Mouse (Mus musculus): ENCODE results near the gene Pid1.
"Not testable (repeated sequence)": the region's sequence is repeated elsewhere in the genome, so short reads cannot be mapped to it uniquely, and the experiment has no call there.

The Pid1 gene

DNA sequence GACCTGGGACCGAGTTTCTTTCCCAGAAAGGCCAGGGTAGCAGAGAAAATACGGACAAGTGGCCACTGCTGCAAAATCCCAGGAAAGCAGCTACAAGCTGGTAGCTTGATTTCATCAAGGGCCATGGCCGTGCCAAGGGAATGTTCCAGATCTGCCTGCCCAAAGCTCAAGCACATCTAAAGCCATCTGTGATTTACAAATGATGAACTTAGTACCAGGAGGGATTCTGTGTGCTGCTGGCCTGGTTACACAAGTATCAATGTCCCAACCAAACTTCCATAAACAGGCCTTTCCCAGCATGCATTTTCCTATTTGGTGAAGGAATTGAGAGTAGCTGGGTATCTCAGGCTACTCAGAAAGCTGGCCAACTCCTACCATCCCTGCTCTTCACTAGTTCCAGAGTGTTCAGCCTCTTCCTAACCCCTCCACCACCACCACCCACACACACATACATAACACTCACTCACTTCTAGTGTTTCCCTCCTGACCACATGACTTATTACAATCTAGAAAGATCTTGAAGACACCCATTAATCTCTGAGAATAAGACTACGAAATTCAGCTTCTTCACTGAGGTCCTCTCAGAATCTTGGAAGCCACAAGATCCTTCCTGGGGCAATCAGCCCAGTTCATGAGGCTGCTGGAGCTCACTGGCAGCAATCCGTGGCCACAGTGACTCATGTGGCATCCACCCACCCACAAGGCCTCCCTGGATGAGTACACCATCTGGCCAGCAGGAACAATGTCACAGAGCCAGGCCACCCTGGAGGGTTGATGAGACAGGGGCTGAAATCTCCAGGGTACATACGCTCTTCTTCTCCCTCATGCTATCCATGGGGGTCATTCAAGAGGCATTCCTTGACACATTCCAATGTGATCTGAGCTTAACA is 4.1 kb downstream of the Pid1 start:
- DNase-seq (ENCODE audit: low spot score in 2 of 2) = no peak

DNA sequence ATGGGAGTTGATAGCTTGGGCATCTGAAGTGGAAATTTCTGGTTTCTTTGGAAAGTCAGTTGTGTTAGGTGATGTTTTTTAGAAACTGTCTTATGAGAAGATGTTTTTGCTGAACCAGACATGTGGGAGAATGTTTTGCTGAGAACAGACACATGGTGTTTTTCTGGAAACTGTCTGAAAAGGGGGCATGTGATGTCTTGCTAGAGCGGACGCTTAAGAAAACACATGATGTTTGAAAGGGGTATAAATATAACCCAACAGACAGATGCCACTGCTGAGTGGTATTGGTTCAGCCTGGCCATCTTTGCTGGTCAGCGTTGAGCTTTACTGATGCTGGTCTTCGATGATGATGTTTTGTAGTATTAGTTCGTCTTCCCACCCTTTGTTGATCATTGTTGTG is 6.8 kb downstream of the Pid1 start:
- DNase-seq (ENCODE audit: low spot score in 2 of 2) = no peak

GRCm38 (mm10) chr1:84350262-84350661 is 13.7 kb downstream of the Pid1 start:
- no peak for DNase-seq (ENCODE audit: low spot score in 2 of 2)

DNA sequence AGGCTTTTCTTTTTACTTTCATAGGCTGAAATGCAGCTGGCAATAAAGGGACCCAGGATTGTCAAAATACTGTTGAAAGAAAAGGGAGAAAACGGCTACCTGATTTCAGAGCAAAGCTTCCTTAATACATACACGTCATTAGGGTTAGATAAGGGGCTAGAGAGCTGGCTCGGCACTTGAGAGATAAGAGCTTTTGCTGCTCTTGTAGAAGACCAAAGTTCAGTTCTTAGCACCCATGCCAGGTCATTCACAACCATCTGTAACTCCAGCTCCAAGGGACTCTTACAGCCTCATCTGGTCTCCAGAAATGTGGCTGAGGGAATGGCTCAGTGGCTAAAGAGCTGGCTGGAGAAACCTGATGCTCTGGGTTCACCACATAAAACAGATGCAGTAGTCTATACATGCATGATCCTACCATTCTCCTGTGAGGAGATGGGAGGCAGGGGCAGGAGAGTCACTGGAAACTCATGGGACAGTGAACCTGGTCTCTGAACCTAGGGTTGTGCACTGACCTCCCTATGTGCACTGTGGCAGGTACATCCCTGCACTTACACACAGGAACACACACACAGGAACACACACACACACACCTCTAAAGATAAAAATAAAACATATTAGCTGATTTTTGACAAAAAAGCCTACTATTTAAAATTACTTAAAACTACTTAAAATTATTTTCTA is 16.0 kb downstream of the Pid1 start:
- DNase-seq (ENCODE audit: low spot score in 2 of 2) = no peak

GRCm38 (mm10) chr1:84332797-84333196 is 31.2 kb downstream of the Pid1 start:
- DNase-seq (ENCODE audit: low spot score in 2 of 2) = not testable (repeated sequence)

GRCm38 (mm10) chr1:84331861-84332260 is 32.1 kb downstream of the Pid1 start:
- not testable (repeated sequence) for DNase-seq (ENCODE audit: low spot score in 2 of 2)

GRCm38 (mm10) chr1:84325309-84325708 is 38.7 kb downstream of the Pid1 start:
- DNase-seq (ENCODE audit: low spot score in 2 of 2) = no peak

DNA sequence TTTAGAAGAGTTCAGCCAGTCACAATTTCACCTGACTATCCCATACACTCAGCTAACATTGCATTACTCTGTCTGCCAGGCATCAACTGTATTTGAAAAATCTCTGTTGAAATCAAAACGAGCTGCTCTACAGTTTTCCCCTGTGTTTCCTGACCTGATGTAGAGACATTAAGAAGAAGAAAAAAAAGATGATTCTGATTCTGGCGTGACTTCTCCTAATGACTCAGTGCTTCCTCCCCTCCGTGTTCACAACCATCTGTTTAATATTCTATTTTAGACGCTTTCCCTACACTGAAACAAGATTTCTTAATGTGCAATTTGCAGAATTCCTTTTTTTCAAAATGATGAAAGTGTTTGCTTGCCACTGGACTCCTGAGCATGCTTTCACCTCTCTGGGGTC is 42.7 kb downstream of the Pid1 start:
- no peak for DNase-seq (ENCODE audit: low spot score in 2 of 2)

DNA sequence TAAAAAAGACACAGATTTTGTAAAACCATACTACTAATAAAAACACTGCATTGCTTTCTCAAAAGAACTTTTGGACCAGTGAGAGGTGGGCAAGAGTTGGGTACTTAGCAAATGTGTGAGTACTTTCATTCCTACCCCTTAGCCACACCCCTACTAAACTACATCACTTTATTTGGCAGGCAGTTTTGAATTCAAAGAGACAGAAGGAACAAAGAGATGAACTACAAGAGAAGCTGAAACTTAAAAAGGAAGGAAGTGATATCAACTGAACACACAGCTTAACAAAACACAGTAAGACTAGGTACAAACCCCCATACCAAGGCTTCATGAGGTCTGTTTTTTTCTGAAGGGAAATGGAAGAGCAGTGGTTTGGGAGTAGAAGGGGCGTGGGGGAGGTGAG is 45.4 kb downstream of the Pid1 start:
- DNase-seq (ENCODE audit: low spot score in 2 of 2) = no peak

DNA sequence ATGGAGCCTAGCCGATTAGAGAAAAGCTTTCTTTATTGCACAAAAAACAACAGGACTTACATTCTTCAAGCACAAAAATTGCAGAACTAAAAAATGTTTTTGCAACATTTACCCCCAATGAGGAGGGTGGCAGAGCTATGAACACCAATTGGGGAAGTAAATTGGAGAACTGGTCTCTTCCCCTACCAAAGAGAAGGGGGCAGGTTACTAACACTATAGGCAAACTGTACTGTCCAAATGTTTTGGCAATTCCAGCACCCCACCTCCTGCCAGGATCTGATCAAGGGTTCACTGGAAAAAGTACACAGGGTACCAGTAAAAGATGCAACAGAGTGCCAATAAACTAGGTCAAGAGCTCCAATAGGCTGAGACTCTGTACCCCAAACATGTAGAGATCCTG is 46.2 kb downstream of the Pid1 start:
- DNase-seq (ENCODE audit: low spot score in 2 of 2) = no peak

DNA sequence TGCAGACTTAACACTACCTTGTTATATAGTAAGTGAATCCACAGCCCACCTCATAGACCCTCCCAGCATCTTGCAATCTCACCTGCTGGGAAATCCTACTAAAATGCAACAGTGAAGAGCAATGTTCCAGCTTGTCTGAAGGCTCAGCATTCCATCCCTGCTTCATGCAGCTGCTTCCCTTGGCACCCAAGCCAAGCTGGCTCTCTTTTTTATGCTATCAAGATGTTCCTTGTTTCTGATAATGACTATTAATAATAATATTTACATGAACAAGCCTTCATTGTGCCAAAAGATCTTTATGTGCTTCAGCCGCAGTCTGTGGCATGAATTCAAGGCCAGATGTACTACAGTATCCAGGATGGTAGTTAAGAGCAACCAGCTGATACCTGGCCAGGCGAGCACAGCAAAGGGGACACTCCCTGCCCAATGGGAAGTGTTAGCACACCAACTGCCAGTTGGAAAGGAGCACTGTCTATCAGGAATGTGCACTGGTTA is 54.0 kb downstream of the Pid1 start:
- DNase-seq (ENCODE audit: low spot score in 2 of 2) = no peak

GRCm38 (mm10) chr1:84305713-84306421 is 58.1 kb downstream of the Pid1 start:
- no peak for DNase-seq (ENCODE audit: low spot score in 2 of 2)

DNA sequence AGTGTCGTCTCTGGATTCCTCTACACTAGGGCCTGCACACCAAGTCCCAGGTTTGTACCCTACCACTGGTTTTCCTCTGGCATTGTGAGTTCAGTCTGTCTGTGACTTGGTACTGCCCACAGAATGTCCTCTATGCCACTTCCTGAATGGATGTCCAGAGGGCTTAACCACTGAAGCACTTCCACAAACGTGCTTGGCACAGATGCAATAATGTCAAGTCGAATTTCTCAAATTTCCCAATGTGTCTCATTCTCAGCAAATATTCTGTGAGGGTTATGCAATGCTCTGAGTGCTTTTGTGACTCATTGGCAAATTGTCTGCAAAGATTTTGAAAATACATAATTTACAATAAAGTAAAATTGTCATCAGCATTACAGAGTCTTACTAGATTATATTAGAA is 61.2 kb downstream of the Pid1 start:
- DNase-seq (ENCODE audit: low spot score in 2 of 2) = no peak

- no peak for DNase-seq (ENCODE audit: low spot score in 2 of 2)
These were observed 64.3 kb downstream of the Pid1 start for GRCm38 (mm10) chr1:84299719-84300118.

- DNase-seq (ENCODE audit: low spot score in 2 of 2) = peak in 1 of 2 experiments; percentile 45
These were observed 77.3 kb downstream of the Pid1 start for GRCm38 (mm10) chr1:84286682-84287111.

- no peak for DNase-seq (ENCODE audit: low spot score in 2 of 2)
These were observed 78.4 kb downstream of the Pid1 start for GRCm38 (mm10) chr1:84285620-84286019.

DNA sequence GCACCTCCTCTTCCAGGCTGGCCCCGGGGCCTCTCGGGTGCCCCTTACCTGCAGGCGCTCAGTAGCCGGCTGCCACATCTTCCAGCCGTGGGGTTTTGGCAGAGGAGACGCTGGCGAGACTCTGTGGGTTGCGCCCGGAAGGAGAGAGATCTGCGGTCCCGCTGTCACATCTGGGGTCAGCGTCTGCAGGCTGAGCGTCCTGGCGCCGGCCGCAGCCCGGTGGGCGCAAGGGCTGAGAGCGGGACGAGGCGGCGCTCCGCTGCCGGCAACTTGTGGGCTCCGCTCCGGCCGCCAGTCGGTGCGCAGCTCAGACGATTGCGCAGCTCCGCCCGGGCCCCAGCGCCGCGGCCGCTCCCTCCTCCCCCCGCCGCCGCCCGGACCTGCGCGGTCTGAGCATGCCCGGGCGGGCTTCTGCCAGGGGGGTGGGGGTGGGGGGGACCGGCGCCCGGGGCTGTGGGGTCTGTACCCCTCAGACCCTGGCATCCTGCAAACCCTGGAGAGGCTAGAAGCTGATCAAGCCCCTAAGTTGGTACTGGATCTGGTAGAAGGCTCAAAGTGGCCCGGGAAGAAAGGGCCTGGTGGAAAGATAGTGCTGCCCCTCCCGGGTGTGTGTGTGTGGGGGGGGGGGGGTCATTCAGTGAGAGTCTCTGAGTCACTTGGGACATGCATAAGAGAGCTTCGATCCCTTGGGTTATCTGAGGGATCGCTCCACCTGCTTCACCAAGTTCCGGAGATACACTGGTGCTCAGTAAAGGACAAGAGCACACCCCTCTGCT is 79.5 kb downstream of the Pid1 start:
- peak in 1 of 2 experiments; percentile 56 for DNase-seq (ENCODE audit: low spot score in 2 of 2)

- peak in 1 of 2 experiments; percentile 34 for DNase-seq (ENCODE audit: low spot score in 2 of 2)
These were observed 80.9 kb downstream of the Pid1 start for GRCm38 (mm10) chr1:84283119-84283518.

- peak in 1 of 2 experiments; percentile 24 for DNase-seq (ENCODE audit: low spot score in 2 of 2)
These were observed 83.8 kb downstream of the Pid1 start for GRCm38 (mm10) chr1:84280171-84280570.

DNA sequence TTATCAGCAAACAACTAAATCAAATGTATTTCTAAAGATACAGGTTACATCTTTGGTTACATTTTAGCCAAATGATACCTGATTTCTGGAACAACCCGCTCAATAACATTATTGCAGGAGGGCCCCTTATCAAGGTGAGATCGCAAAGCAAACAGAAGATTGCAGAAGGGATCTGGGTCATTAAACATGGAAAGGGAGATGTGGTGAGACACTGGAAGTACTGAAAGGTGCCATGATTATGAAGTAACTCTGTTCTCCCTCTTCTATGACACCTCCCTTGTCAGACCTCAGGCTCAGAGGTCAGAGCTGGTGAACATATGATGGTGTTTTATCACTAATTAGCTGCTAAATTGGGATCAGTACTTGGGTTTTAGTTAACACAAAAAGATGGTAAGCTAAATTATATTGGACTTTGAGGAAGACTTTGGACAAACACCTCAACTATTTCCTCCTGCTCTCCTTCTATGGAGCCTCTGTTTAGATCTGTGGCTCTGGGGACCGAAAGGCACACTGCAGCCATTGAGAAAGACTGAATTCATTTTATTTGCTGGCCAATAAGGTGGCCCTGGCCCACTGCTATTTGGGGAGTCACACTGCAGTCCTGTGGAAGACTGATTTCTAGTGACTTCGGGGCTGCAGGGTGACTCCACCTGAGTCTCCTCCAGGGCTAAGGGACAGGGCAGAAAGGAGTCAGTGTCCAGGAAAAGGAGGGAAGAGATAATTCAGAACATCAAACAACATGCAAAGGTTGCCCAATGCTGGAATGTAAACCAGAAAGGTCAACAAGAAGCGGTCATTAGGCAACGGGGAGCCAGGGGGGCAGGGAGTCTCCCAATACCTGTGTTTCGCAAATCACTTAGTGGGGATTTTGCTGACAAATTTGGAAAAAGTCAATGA is 85.4 kb downstream of the Pid1 start:
- no peak for DNase-seq (ENCODE audit: low spot score in 2 of 2)

Measured in spleen, postnatal 4 days (tissue).